Mouse (Mus musculus): ENCODE results near the gene Dbil5. TPM values are rescaled to one million over a fixed set of nuclear protein-coding genes. Genes with fewer than 3 reads are reported as not detected.
"Not testable (repeated sequence)": the region's sequence is repeated elsewhere in the genome, so short reads cannot be mapped to it uniquely, and the experiment has no call there.

Gene Dbil5
- polyA plus RNA-seq (2017; shearing (Covaris generic)): under 1 TPM in 1 of 2 experiments, not detected in 1; 0.58 TPM

GRCm38 (mm10) chr11:76217390-76217800 lies at the start of gene Dbil5, which contains the start of gene Gemin4:
Gene Dbil5, plus strand, starts transcription at chr11:76217608.
Gene Gemin4, minus strand, starts transcription at chr11:76217664.
- peak; percentile 99 for ATAC-seq

- ATAC-seq: no peak
Observed at GRCm38 (mm10) chr11:76168976-76169375, 48.4 kb upstream of the Dbil5 start.

- no peak for ATAC-seq
Observed at GRCm38 (mm10) chr11:76170207-76170606, 47.2 kb upstream of the Dbil5 start.

GRCm38 (mm10) chr11:76178726-76179494 lies 38.5 kb upstream of the Dbil5 start:
- peak; percentile 64 for ATAC-seq

- peak; percentile 92 for ATAC-seq
Observed at GRCm38 (mm10) chr11:76179495-76180145, 37.8 kb upstream of the Dbil5 start, which contains the start of the genes Vps53 and Fam57a. Gene Vps53, minus strand, starts transcription at chr11:76179647. Gene Fam57a, plus strand, starts transcription at chr11:76179671.

GRCm38 (mm10) chr11:76180146-76180540 lies 37.3 kb upstream of the Dbil5 start:
- no peak for ATAC-seq

- no peak for ATAC-seq
Observed at GRCm38 (mm10) chr11:76183745-76184144, 33.7 kb upstream of the Dbil5 start.

GRCm38 (mm10) chr11:76186908-76187307 lies 30.5 kb upstream of the Dbil5 start:
- ATAC-seq: no peak

GRCm38 (mm10) chr11:76196275-76196976 lies 21.0 kb upstream of the Dbil5 start:
- no peak for ATAC-seq

- ATAC-seq: no peak
Observed at GRCm38 (mm10) chr11:76196977-76197469, 20.4 kb upstream of the Dbil5 start.

- ATAC-seq: peak; percentile 79
Observed at GRCm38 (mm10) chr11:76201761-76202674, 15.4 kb upstream of the Dbil5 start.

GRCm38 (mm10) chr11:76206793-76207192 lies 10.6 kb upstream of the Dbil5 start:
- no peak for ATAC-seq

- ATAC-seq: no peak
Observed at GRCm38 (mm10) chr11:76210228-76210985, 7.0 kb upstream of the Dbil5 start.

- not testable (repeated sequence) for ATAC-seq
Observed at GRCm38 (mm10) chr11:76211595-76211994, 5.8 kb upstream of the Dbil5 start.

GRCm38 (mm10) chr11:76213841-76214240 lies 3.6 kb upstream of the Dbil5 start:
- no peak for ATAC-seq

GRCm38 (mm10) chr11:76215011-76215410 lies 2.4 kb upstream of the Dbil5 start:
- no peak for ATAC-seq

GRCm38 (mm10) chr11:76216049-76216540 lies 1.3 kb upstream of the Dbil5 start:
- ATAC-seq: no peak

- peak; percentile 21 for ATAC-seq
Observed at GRCm38 (mm10) chr11:76216681-76217389, 573 bp upstream of the Dbil5 start.

- ATAC-seq: no peak
Observed at GRCm38 (mm10) chr11:76224631-76225030, 7.2 kb downstream of the Dbil5 start.

GRCm38 (mm10) chr11:76225051-76225450 lies 7.6 kb downstream of the Dbil5 start:
- no peak for ATAC-seq
